Mouse (Mus musculus) intestine, embryonic 14.5 days (tissue): ENCODE measurements around the gene Mgat4a. TPM values are rescaled to one million over a fixed set of nuclear protein-coding genes. Genes with fewer than 3 reads are reported as not detected.

Experiments
- ATAC-seq: fragments of 200-750 bp; cut with Nextera tagmentation; replicated peaks from 2 replicates; pipeline ENCODE4 v1.8.0; 2017; ENCODE audit warnings: low read depth, moderate number of reproducible peaks, moderate TSS enrichment, moderate library complexity; ENCODE audit not compliant: low FRiP score, low TSS enrichment
- DNase-seq: peaks from one replicate; pipeline ENCODE4 v3.0.0-alpha.2; 2018; ENCODE audit warnings: low spot score
- H3K27ac ChIP-seq: fragments of 300-500 bp; sonication (generic); 2 replicates; pipeline ENCODE4 v1.5.1; 2014; ENCODE audit warnings: low read depth, mild to moderate bottlenecking, control low read depth
- H3K27me3 ChIP-seq: fragments of 300-500 bp; sonication (generic); replicated peaks from 2 replicates; pipeline ENCODE4 v1.6.1; 2014; ENCODE audit warnings: low read length, control low read depth; ENCODE audit not compliant: control insufficient read depth, insufficient read depth
- H3K36me3 ChIP-seq: fragments of 300-500 bp; sonication (generic); 2 replicates; pipeline ENCODE4 v1.6.1; 2014; ENCODE audit warnings: low read length, control low read depth; ENCODE audit not compliant: control insufficient read depth, insufficient read depth
- H3K4me1 ChIP-seq: fragments of 300-500 bp; sonication (generic); replicated peaks from 2 replicates; pipeline ENCODE4 v1.6.1; 2014; ENCODE audit warnings: low read length, control low read depth, mixed read lengths; ENCODE audit not compliant: control insufficient read depth, insufficient read depth
- H3K4me2 ChIP-seq: fragments of 300-500 bp; sonication (generic); 2 replicates; pipeline ENCODE4 v1.6.1; 2014; ENCODE audit warnings: low read length
- H3K4me3 ChIP-seq: fragments of 300-500 bp; sonication (generic); 2 replicates; pipeline ENCODE4 v1.5.1; 2014; ENCODE audit warnings: low read depth, low read length, control low read depth, mixed read lengths
- H3K9ac ChIP-seq: fragments of 300-500 bp; sonication (generic); 2 replicates; pipeline ENCODE4 v1.6.1; 2014; ENCODE audit warnings: mild to moderate bottlenecking, low read length
- H3K9me3 ChIP-seq: fragments of 300-500 bp; sonication (generic); 2 replicates; pipeline ENCODE4 v1.6.1; 2016; ENCODE audit warnings: low read length, control low read depth; ENCODE audit not compliant: control insufficient read depth
- WGBS: fragments of 180-500 bp; shearing (Covaris S2); extraction: QIAGEN DNeasy Blood & Tissue Kit; methylation state at CpG from one replicate; pipeline ENCODE4 v1.1.7; 2014; 5-methylcytosine and 5-hydroxymethylcytosine counted together
- polyA plus RNA-seq: library from polyadenylated mRNA; unstranded; fragments of >200 nt; fragmentation: Nextera tagmentation; extraction: Ambion mirVana; gene quantifications from 2 replicates; pipeline ENCODE4 v1.2.1, GENCODE M21; 2014

Mgat4a gene
- polyA plus RNA-seq, 1 experiment from 2014 or later = 34.6 TPM

DNA sequence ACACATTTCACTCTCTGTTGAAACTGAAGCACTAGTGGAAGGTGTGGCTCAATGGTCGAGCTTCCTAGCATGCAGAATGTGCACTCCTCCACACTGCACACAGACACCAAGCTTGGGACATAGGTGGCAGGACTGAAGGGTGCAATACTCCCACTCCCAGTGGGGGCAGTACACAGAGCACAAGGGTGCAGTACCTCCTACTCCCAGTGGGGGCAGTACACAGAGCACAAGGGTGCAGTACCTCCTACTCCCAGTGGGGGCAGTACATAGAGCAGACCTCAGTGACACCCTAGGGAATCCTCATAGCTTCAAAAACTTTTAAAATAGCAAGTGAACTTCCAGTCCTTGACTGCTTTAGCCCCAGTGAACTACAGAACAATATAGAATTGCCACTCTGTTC, 121.4 kb downstream of the Mgat4a start:
- 93% methylated on average over 1 of the region's 1 CpGs for WGBS
- ATAC-seq = peak; percentile 68; the same call in 1 of the 2 replicates

GRCm38 (mm10) chr1:37415394-37415793, 125.4 kb downstream of the Mgat4a start:
- H3K27me3 ChIP-seq = no peaks in the 10 kb centered on the region
- ATAC-seq (no peak), DNase-seq (no peak)
- H3K4me3 ChIP-seq = no peak overlapping the region
- no peak overlapping the region for H3K27ac ChIP-seq
- no peak overlapping the region for H3K9ac ChIP-seq
- H3K4me2 ChIP-seq = no peak overlapping the region
- H3K4me1 ChIP-seq = no peaks in the 10 kb centered on the region
- no peaks in the 10 kb centered on the region for H3K9me3 ChIP-seq
- 71% methylated on average over 1 of the region's 1 CpGs for WGBS
- H3K36me3 ChIP-seq = peaks cover 21% of the 10 kb centered on the region

More for the DNA sequence above, 121.4 kb downstream of the Mgat4a start:
- H3K36me3 ChIP-seq = peaks cover 27% of the 10 kb centered on the region
- DNase-seq = no peak
- no peaks in the 10 kb centered on the region for H3K27me3 ChIP-seq
- H3K4me1 ChIP-seq = no peaks in the 10 kb centered on the region
- H3K4me2 ChIP-seq = no peak overlapping the region
- peaks cover 9% of the 10 kb centered on the region; the same call in 1 of the 2 replicates for H3K9me3 ChIP-seq
- no peak overlapping the region for H3K9ac ChIP-seq
- no peak overlapping the region for H3K27ac ChIP-seq
- no peak overlapping the region for H3K4me3 ChIP-seq

- Histone ChIP-seq H3K27ac (no peak overlapping the region), H3K9me3 (no peaks in the 10 kb centered on the region), H3K36me3 (no peaks in the 10 kb centered on the region), H3K4me1 (no peaks in the 10 kb centered on the region), H3K4me3 (no peak overlapping the region), H3K4me2 (no peak overlapping the region), H3K27me3 (no peaks in the 10 kb centered on the region), H3K9ac (no peak overlapping the region)
- no peak for DNase-seq
- no peak for ATAC-seq
Observed at GRCm38 (mm10) chr1:37409647-37410046, 131.2 kb downstream of the Mgat4a start.

DNA sequence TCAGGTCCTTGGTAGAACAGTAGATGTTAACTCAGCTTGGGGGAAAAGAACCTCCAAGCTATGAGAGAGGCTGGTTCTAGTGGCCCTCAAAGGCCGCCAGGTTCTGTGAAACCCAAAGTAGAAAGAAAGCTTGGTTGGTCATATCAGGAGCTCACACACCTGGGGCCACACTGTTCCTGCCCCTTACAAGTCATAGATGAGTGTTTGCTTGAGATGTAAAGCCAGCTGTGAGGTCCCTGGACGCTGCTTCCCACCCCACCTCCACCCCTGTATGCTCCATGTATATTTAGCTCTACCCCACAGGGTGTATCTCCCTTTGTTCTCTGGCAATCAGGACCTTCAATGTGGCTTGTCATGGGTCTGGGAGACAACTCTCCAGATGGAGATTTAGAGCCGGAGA, 132.1 kb downstream of the Mgat4a start:
- DNase-seq = no peak
- no peak for ATAC-seq
- Histone ChIP-seq H3K36me3 (no peaks in the 10 kb centered on the region), H3K27me3 (no peaks in the 10 kb centered on the region), H3K4me2 (no peak overlapping the region), H3K9me3 (no peaks in the 10 kb centered on the region), H3K27ac (no peak overlapping the region), H3K9ac (no peak overlapping the region), H3K4me1 (no peaks in the 10 kb centered on the region), H3K4me3 (no peak overlapping the region)
- 77% methylated on average over 3 of the region's 3 CpGs for WGBS

GRCm38 (mm10) chr1:37408059-37408458, 132.8 kb downstream of the Mgat4a start:
- 86% methylated on average over 8 of the region's 8 CpGs for WGBS
- Histone ChIP-seq H3K9me3 (no peaks in the 10 kb centered on the region), H3K27ac (no peak overlapping the region), H3K4me2 (no peak overlapping the region), H3K9ac (no peak overlapping the region), H3K4me3 (no peak overlapping the region), H3K36me3 (no peaks in the 10 kb centered on the region), H3K27me3 (no peaks in the 10 kb centered on the region), H3K4me1 (no peaks in the 10 kb centered on the region)
- no peak for DNase-seq
- ATAC-seq = no peak

- ATAC-seq (no peak), DNase-seq (no peak)
- no peak overlapping the region for H3K27ac ChIP-seq
- WGBS = 81% methylated on average over 8 of the region's 8 CpGs
- no peak overlapping the region for H3K4me3 ChIP-seq
- H3K27me3 ChIP-seq = no peaks in the 10 kb centered on the region
- H3K36me3 ChIP-seq = no peaks in the 10 kb centered on the region
- no peak overlapping the region for H3K4me2 ChIP-seq
- H3K9ac ChIP-seq = no peak overlapping the region
- H3K9me3 ChIP-seq = no peaks in the 10 kb centered on the region
- H3K4me1 ChIP-seq = no peaks in the 10 kb centered on the region
Observed at GRCm38 (mm10) chr1:37407228-37407627, 133.6 kb downstream of the Mgat4a start.

GRCm38 (mm10) chr1:37405137-37405536, 135.7 kb downstream of the Mgat4a start:
- no peak for DNase-seq
- Histone ChIP-seq H3K27me3 (no peaks in the 10 kb centered on the region), H3K4me3 (no peak overlapping the region), H3K4me1 (no peaks in the 10 kb centered on the region), H3K4me2 (no peak overlapping the region), H3K9me3 (no peaks in the 10 kb centered on the region), H3K9ac (no peak overlapping the region), H3K36me3 (no peaks in the 10 kb centered on the region), H3K27ac (no peak overlapping the region)
- ATAC-seq = no peak
- 84% methylated on average over 2 of the region's 2 CpGs for WGBS

DNA sequence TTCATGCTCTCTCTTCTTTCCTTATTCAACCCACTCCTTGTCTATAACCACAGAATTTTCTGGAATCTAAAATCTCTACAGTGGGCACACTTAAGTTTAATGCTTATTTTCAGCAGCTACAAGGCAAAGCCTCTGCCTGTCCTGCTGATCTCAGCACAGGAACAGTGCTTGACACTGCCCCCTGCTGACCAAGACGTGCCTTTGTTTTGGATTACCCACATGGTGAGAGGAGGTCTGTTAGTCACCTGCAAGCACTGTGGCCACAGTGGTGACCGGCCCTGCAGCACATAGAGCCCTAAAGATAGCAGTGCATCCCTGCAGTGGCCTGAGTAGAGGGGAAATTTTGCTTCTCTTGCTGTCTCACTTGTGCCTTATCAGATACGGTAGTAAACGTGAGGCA, 139.1 kb downstream of the Mgat4a start:
- Histone ChIP-seq H3K27ac (no peak overlapping the region), H3K36me3 (no peaks in the 10 kb centered on the region), H3K9me3 (no peaks in the 10 kb centered on the region), H3K4me3 (no peak overlapping the region), H3K27me3 (no peaks in the 10 kb centered on the region), H3K4me2 (no peak overlapping the region), H3K9ac (no peak overlapping the region), H3K4me1 (peaks cover 14% of the 10 kb centered on the region)
- WGBS = 60% methylated on average over 4 of the region's 4 CpGs
- peak; percentile 71 for DNase-seq
- no peak for ATAC-seq

- Histone ChIP-seq H3K36me3 (no peaks in the 10 kb centered on the region), H3K4me2 (no peak overlapping the region), H3K27ac (no peak overlapping the region), H3K4me1 (peaks cover 14% of the 10 kb centered on the region), H3K9me3 (no peaks in the 10 kb centered on the region), H3K27me3 (no peaks in the 10 kb centered on the region), H3K9ac (no peak overlapping the region), H3K4me3 (no peak overlapping the region)
- DNase-seq = no peak
- ATAC-seq = no peak
- WGBS = 56% methylated on average over 8 of the region's 8 CpGs
Observed at GRCm38 (mm10) chr1:37399734-37400133, 141.1 kb downstream of the Mgat4a start.
